Mouse (Mus musculus): ENCODE data around the gene Hs6st3. TPM values are rescaled to one million over a fixed set of nuclear protein-coding genes. Genes with fewer than 3 reads are reported as not detected.

Hs6st3 gene
- 0.11 TPM in 1 of 2 replicates, not detected in the other for polyA plus RNA-seq (2014; fragmentation: Nextera tagmentation; extraction: Ambion mirVana)

DNA sequence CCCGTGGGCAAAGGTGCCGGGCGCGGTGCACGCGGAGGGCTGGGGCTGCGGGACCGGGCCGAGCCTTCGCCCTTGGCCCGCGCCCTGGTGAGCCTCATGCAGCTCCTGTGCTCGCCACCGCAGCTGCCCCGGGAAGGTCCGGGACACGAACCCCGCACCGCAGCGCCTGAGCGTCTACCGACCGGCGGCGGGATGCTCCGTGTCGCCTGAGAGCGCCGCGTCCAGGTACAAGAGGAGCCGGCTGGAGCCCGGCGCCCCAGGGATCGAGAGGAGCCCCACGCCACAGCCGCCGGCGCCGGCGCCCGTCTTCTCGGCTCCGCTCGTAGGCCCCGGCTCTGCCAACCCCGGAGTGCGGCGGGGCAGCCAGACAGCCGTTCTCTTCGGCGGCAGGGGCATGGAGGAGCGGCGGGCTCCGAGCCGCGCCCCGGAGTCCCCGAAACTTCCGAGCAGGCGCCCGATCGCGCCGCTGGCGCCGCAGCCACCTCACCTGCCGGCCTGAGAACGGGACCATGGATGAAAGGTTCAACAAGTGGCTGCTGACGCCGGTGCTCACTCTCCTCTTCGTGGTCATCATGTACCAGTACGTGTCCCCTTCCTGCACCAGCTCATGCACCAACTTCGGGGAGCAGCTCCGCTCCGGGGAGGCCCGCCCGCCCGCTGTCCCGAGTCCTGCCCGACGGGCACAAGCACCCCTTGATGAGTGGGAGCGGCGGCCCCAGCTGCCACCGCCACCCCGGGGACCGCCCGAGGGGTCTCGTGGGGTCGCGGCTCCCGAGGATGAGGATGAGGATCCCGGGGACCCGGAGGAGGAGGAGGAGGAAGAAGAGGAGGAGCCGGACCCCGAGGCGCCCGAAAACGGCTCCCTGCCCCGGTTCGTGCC is at the start of gene Hs6st3:
Gene Hs6st3, plus strand, starts transcription at position 436 of the 880 bp plus-strand sequence.
- H3K9ac ChIP-seq (ENCODE audit: low read length) = peak within 1 kb of the TSS; percentile 68
- peak within 1 kb of the TSS; percentile 99 for H3K4me2 ChIP-seq (ENCODE audit: low read length)
- H3K4me1 ChIP-seq (ENCODE audit: control insufficient read depth in 2 of 2, insufficient read depth in 2 of 2, low read length in 2 of 2) = peaks cover 0 to 8% of the 10 kb centered on the region in 2 experiments; a peak in 2 of 4 replicates
- H3K27ac ChIP-seq (replicated peaks in 1 of 2; ENCODE audit: control insufficient read depth in 1 of 2, insufficient read depth in 1 of 2, low read depth in 2 of 2, low read length in 2 of 2) = no peak within 1 kb of the TSS
- peak within 1 kb of the TSS; percentile 66 to 73 for H3K4me3 ChIP-seq (ENCODE audit: control insufficient read depth in 1 of 2, insufficient read depth in 1 of 2, low read depth in 1 of 2, low read length in 2 of 2)
- H3K9me3 ChIP-seq (ENCODE audit: control insufficient read depth, low read length) = no peaks in the 10 kb centered on the region
- peaks cover 53% of the 10 kb centered on the region for H3K27me3 ChIP-seq (ENCODE audit: control insufficient read depth, insufficient read depth, low read length)
- WGBS = 1% methylated on average over 88 of the region's 100 CpGs
- ATAC-seq (ENCODE audit: insufficient number of reproducible peaks, insufficient read depth, low FRiP score, low read depth) = no peak
- no peaks in the 10 kb centered on the region for H3K36me3 ChIP-seq (ENCODE audit: control insufficient read depth, insufficient read depth, low read length)

DNA sequence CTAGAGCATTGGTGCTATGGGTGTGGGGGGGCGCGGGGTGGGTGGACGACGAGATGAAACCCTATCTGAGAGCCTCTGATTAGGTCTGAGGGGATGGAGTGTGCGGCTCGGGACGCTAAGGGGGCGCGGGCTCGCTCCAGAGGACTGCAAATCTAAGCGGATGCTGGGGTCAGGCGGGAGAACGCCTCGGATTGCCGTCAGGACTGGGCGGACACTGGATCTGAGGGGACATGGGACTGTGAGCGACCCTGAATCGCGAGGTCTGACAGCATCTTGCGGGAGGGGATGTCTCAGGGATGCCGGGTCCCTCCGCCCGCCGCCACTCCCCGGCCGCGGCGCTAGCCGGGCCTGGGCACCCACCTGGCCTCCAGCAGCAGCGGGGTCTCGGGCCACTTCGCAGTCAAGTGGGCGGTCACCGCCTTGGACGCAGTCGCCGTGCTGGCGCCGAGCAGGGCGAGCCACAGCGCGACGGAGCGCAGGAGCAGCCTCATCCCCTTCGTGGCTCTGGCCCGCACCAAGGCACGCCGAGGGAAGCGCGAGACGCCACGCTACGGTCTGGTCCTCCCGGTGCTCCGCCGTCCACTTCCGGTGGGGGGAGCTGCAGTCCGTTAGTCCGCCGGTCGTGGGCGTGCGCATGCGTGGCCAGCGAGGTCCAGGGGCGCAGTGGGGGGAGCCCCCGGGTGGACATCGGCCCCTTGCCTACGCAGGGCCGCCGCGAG is 39.1 kb upstream of the Hs6st3 start, which contains the start of gene Uggt2:
Gene Uggt2, minus strand, starts transcription at position 580 of the 719 bp plus-strand sequence.
- Histone ChIP-seq H3K9ac (ENCODE audit: low read length) (peak within 1 kb of the TSS; percentile 83), H3K4me2 (ENCODE audit: low read length) (peak within 1 kb of the TSS; percentile 81), H3K27ac (replicated peaks in 1 of 2; ENCODE audit: control insufficient read depth in 1 of 2, insufficient read depth in 1 of 2, low read depth in 2 of 2, low read length in 2 of 2) (peak within 1 kb of the TSS in 1 of 2 experiments; percentile 50; a peak in 2 of 4 replicates), H3K4me1 (ENCODE audit: control insufficient read depth in 2 of 2, insufficient read depth in 2 of 2, low read length in 2 of 2) (no peaks in the 10 kb centered on the region; a peak in 1 of 4 replicates), H3K4me3 (ENCODE audit: control insufficient read depth in 1 of 2, insufficient read depth in 1 of 2, low read depth in 1 of 2, low read length in 2 of 2) (peak within 1 kb of the TSS; percentile 70 to 89), H3K9me3 (ENCODE audit: control insufficient read depth, low read length) (no peaks in the 10 kb centered on the region), H3K27me3 (ENCODE audit: control insufficient read depth, insufficient read depth, low read length) (no peaks in the 10 kb centered on the region), H3K36me3 (ENCODE audit: control insufficient read depth, insufficient read depth, low read length) (0 out of 2 replicates have a peak, but pooled peaks cover 3% of the 10 kb centered on the region)
- ATAC-seq (ENCODE audit: insufficient number of reproducible peaks, insufficient read depth, low FRiP score, low read depth) = peak; percentile 83
- under 1% methylated on average over 68 of the region's 72 CpGs for WGBS

DNA sequence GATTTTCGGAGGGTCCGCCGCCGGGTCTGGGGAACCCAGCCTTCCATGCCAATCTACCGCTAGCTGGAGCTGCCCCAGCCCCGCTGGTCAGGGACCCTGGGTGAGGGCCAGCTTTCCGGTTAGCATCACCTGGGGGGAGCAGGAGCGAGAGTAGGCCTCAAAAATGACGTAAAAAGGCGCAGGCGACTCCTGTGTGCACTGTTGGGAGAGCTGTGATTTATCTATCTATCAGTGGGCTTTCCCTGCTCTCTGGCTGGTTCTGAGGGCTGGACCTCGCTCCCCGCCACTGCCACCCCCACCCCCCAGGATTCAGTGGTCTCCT is 38.6 kb upstream of the Hs6st3 start:
- H3K4me2 ChIP-seq (ENCODE audit: low read length) = peak overlapping the region; percentile 81
- peak overlapping the region; percentile 83 for H3K9ac ChIP-seq (ENCODE audit: low read length)
- H3K36me3 ChIP-seq (ENCODE audit: control insufficient read depth, insufficient read depth, low read length) = no peaks in the 10 kb centered on the region
- H3K9me3 ChIP-seq (ENCODE audit: control insufficient read depth, low read length) = no peaks in the 10 kb centered on the region
- peak overlapping the region; percentile 70 to 89 for H3K4me3 ChIP-seq (ENCODE audit: control insufficient read depth in 1 of 2, insufficient read depth in 1 of 2, low read depth in 1 of 2, low read length in 2 of 2)
- WGBS = 2% methylated on average over 13 of the region's 13 CpGs
- peak; percentile 57 for ATAC-seq (ENCODE audit: insufficient number of reproducible peaks, insufficient read depth, low FRiP score, low read depth)
- no peaks in the 10 kb centered on the region for H3K27me3 ChIP-seq (ENCODE audit: control insufficient read depth, insufficient read depth, low read length)
- no peak overlapping the region for H3K27ac ChIP-seq (replicated peaks in 1 of 2; ENCODE audit: control insufficient read depth in 1 of 2, insufficient read depth in 1 of 2, low read depth in 2 of 2, low read length in 2 of 2)
- H3K4me1 ChIP-seq (ENCODE audit: control insufficient read depth in 2 of 2, insufficient read depth in 2 of 2, low read length in 2 of 2) = no peaks in the 10 kb centered on the region; a peak in 1 of 4 replicates

DNA sequence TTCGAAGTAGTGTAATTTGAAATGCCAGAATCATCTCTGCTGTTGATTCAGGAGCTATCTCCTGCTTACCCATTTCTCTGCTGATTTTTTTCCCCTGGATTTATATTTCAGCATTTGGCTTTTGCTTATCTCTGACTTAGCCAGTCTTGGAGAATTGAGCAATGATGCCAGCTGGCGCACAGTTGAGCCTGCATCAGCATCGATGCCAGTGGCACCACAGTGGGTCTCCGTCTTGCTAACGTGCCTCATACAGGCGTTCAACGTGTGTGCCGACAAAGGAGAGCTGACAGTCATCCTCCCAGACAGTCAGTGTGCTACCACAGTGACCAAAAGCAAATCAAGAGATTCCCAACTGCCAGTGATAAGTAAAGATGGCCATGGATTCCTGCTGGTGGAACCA is 30.6 kb upstream of the Hs6st3 start:
- WGBS = 91% methylated on average over 8 of the region's 8 CpGs

DNA sequence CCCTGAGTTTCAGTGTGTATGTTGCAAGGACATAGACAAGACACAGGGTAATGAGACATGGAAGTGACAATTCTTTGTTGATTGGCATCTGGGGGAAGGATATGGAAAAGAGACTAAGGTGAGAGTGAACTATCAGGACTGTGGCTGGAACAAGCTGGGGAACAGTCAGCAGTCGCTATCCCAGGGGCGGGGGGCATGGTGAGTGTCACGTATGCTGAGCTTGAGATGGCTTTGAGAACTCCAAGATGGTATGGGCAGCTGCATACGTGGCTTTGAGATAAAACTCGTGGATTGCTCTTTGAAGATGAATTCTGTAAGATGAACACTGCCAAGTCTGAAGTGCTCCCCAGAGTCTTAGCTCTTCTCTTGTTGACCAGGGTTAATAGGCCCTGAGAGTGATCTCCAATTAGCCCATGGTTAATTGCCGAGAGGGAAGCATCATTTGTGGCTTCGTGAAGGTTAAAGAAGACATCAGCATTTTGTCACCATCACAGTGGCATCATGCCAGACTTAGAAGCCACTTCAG is 29.3 kb upstream of the Hs6st3 start:
- Histone ChIP-seq H3K27me3 (ENCODE audit: control insufficient read depth, insufficient read depth, low read length) (no peaks in the 10 kb centered on the region), H3K36me3 (ENCODE audit: control insufficient read depth, insufficient read depth, low read length) (no peaks in the 10 kb centered on the region), H3K9me3 (ENCODE audit: control insufficient read depth, low read length) (no peaks in the 10 kb centered on the region), H3K9ac (ENCODE audit: low read length) (no peak overlapping the region), H3K4me1 (ENCODE audit: control insufficient read depth in 2 of 2, insufficient read depth in 2 of 2, low read length in 2 of 2) (no peaks in the 10 kb centered on the region), H3K4me2 (ENCODE audit: low read length) (no peak overlapping the region), H3K4me3 (ENCODE audit: control insufficient read depth in 1 of 2, insufficient read depth in 1 of 2, low read depth in 1 of 2, low read length in 2 of 2) (no peak overlapping the region), H3K27ac (replicated peaks in 1 of 2; ENCODE audit: control insufficient read depth in 1 of 2, insufficient read depth in 1 of 2, low read depth in 2 of 2, low read length in 2 of 2) (no peak overlapping the region)
- no peak for ATAC-seq (ENCODE audit: insufficient number of reproducible peaks, insufficient read depth, low FRiP score, low read depth)
- 53% methylated on average over 7 of the region's 7 CpGs for WGBS

More for the DNA sequence above, 30.6 kb upstream of the Hs6st3 start:
- no peak overlapping the region for H3K9ac ChIP-seq (ENCODE audit: low read length)
- H3K27me3 ChIP-seq (ENCODE audit: control insufficient read depth, insufficient read depth, low read length) = no peaks in the 10 kb centered on the region
- H3K4me2 ChIP-seq (ENCODE audit: low read length) = no peak overlapping the region
- no peaks in the 10 kb centered on the region for H3K4me1 ChIP-seq (ENCODE audit: control insufficient read depth in 2 of 2, insufficient read depth in 2 of 2, low read length in 2 of 2)
- no peaks in the 10 kb centered on the region for H3K36me3 ChIP-seq (ENCODE audit: control insufficient read depth, insufficient read depth, low read length)
- H3K9me3 ChIP-seq (ENCODE audit: control insufficient read depth, low read length) = no peaks in the 10 kb centered on the region
- ATAC-seq (ENCODE audit: insufficient number of reproducible peaks, insufficient read depth, low FRiP score, low read depth) = no peak
- H3K4me3 ChIP-seq (ENCODE audit: control insufficient read depth in 1 of 2, insufficient read depth in 1 of 2, low read depth in 1 of 2, low read length in 2 of 2) = no peak overlapping the region
- H3K27ac ChIP-seq (replicated peaks in 1 of 2; ENCODE audit: control insufficient read depth in 1 of 2, insufficient read depth in 1 of 2, low read depth in 2 of 2, low read length in 2 of 2) = no peak overlapping the region

DNA sequence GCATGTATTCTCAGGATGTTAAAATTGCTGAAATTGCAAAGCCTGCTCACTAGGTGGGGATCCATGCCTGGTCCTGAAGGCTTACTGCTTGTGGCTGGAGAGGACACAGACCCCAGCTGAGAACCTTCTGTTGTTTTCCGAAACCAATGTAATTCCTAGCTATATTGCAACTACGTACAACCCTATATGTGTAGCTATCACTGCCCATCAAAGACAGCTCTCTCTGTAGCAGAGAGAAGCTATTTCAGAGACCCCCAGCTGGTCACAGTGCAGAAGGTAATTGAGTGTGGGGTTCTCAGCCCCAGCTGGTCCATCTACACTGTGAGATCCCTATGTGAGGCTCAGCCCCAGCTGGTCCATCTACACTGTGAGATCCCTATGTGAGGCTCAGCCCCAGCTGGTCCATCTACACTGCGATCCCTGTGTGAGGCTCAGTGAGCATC is 28.3 kb upstream of the Hs6st3 start:
- Histone ChIP-seq H3K4me2 (ENCODE audit: low read length) (no peak overlapping the region), H3K9me3 (ENCODE audit: control insufficient read depth, low read length) (no peaks in the 10 kb centered on the region), H3K36me3 (ENCODE audit: control insufficient read depth, insufficient read depth, low read length) (no peaks in the 10 kb centered on the region), H3K9ac (ENCODE audit: low read length) (no peak overlapping the region), H3K27me3 (ENCODE audit: control insufficient read depth, insufficient read depth, low read length) (no peaks in the 10 kb centered on the region), H3K27ac (replicated peaks in 1 of 2; ENCODE audit: control insufficient read depth in 1 of 2, insufficient read depth in 1 of 2, low read depth in 2 of 2, low read length in 2 of 2) (no peak overlapping the region), H3K4me1 (ENCODE audit: control insufficient read depth in 2 of 2, insufficient read depth in 2 of 2, low read length in 2 of 2) (no peaks in the 10 kb centered on the region), H3K4me3 (ENCODE audit: control insufficient read depth in 1 of 2, insufficient read depth in 1 of 2, low read depth in 1 of 2, low read length in 2 of 2) (no peak overlapping the region)
- no peak for ATAC-seq (ENCODE audit: insufficient number of reproducible peaks, insufficient read depth, low FRiP score, low read depth)
- 81% methylated on average over 3 of the region's 3 CpGs for WGBS

DNA sequence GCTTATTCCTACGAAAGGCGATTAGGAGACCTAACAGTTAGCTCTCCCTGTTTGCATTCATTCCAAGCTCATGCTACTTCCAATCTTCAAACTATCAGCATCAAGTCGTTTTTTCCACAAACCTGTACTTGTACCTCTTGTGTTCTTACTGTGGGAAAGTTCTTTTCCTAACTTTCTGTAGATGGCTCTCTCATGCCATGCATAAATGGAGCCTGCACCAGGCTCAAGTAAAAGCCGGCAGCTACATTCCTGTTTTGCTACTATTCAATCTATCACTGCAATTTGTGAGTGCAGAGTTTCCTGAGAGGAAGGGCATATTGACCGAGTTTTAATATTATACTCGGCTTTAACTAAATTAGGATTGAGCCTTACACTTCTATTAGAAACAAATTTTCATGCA is 25.6 kb upstream of the Hs6st3 start:
- Histone ChIP-seq H3K27me3 (ENCODE audit: control insufficient read depth, insufficient read depth, low read length) (no peaks in the 10 kb centered on the region), H3K4me3 (ENCODE audit: control insufficient read depth in 1 of 2, insufficient read depth in 1 of 2, low read depth in 1 of 2, low read length in 2 of 2) (no peak overlapping the region), H3K27ac (replicated peaks in 1 of 2; ENCODE audit: control insufficient read depth in 1 of 2, insufficient read depth in 1 of 2, low read depth in 2 of 2, low read length in 2 of 2) (no peak overlapping the region), H3K36me3 (ENCODE audit: control insufficient read depth, insufficient read depth, low read length) (no peaks in the 10 kb centered on the region), H3K4me1 (ENCODE audit: control insufficient read depth in 2 of 2, insufficient read depth in 2 of 2, low read length in 2 of 2) (no peaks in the 10 kb centered on the region), H3K9me3 (ENCODE audit: control insufficient read depth, low read length) (no peaks in the 10 kb centered on the region), H3K9ac (ENCODE audit: low read length) (no peak overlapping the region), H3K4me2 (ENCODE audit: low read length) (no peak overlapping the region)
- no peak for ATAC-seq (ENCODE audit: insufficient number of reproducible peaks, insufficient read depth, low FRiP score, low read depth)
- WGBS = 67% methylated on average over 6 of the region's 6 CpGs
